Mouse (Mus musculus) mesoderm, embryonic 11.5 days (tissue): ENCODE measurements at regions not wholly inside any gene's neighbourhood (a gene's known extent, or its start where the extent isn't known, plus 50 kb on each side); places are given as distances from the start of the nearest gene placed in this dataset.

Experiments used
- DNase-seq: peaks from one replicate; pipeline ENCODE4 v3.0.0-alpha.2; 2012; ENCODE audit warnings: low read depth, low spot score

DNA sequence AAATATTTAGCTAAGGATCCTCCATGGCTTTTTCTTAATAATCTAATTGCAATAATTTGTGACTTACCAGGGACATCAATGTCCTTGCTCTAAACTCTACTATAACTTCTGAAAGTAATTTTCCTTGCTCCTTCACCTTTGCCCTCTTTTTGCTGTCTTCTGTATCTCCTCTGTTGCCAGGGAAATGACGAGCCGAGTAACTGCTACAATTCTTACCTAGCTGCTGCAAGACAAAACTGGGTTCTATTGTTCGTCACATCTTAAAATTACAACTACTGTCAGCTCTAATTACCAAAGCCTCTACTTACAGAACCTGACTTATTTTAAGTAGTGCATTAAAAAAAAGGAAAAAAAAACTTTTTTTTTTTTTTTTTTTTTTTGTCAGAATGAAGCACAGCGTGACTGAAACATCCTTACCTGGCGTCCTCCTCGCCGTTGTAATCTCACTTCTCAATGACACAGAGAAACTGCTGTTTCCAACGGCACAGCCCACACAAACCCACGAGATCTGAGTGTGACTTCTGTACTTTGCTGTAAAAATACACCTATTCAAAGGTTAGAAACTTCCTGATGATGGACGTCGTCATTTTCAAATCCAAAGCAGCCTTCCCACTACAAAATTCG is 389.4 kb downstream of the Plk2 start:
- DNase-seq: no peak

DNA sequence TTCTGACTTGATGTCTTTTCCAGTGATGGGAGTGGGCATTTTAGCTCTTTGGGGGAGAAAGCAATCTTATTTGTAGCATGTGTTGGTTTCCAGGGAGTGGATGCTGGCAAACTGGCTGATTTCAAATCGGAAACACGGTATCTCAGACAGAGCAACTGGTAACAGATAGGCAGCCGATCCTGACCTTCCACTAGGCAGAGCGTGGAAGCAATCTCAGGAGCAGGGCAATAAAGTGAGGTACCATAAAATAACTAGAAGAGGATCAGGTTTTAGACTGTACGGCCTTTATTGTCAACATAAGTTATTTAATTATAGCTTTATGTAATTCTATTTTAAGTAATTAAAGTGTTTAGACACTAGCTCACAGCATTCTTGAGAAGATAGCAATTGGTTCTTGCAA is 390.0 kb downstream of the Plk2 start:
- DNase-seq: no peak

DNA sequence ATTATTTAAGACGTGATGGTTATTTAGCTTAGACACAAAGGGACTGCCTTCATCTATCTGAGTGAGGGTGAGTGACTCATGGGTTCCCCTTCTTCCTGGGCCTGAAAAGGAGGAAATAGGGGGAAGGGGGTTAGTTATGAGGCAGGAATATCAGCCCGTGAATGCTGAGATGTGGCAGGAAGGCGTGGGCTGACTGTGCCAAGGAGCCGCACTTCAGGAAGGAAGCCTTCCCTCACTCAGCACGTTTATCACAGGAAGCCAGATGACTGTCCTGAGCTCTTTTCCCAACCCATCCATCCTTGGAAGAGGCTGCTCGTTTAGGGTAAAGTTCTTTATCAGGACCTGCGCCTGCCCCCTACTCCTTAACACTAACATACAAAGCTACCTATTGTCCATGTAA is 403.5 kb downstream of the Plk2 start:
- DNase-seq: no peak

DNA sequence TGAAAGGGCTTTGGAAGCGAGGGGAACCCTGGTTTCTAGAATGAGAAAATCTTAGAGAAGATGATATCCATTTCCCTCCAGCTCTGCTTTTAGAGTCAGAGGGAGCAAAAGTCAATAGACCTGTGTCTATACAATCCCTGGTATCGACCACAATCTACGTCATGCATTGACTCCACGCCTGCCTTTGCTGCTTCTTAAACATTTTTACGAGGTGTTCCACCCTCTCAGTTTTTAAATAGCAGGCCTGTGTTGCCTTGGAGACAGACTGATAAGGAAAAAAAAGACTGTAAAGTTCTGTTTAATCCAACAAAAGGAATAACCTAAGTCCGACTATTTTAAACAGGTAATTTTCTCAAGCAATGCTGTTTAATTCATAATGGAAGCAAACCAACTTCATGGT is 408.0 kb downstream of the Plk2 start:
- no peak for DNase-seq

DNA sequence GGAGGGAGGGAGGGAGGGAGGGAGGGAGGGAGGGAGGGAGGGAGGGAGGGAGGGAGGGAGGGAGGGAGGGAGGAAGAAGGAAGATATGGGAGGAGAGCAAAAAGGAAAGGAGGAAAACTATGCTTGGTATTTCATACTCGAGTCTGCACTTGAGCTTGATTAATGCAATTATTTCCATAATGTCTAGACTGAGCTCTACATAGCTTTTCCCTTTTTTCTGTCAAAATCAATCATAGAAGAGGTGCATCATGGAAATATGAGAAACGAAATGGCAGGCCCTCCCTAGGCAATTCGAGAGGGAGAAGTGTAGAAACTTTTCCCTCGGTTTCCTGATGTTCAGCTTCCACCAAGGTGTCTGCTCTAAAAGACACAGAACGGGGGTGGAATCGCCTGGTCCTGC is 417.6 kb downstream of the Plk2 start:
- DNase-seq: no peak

DNA sequence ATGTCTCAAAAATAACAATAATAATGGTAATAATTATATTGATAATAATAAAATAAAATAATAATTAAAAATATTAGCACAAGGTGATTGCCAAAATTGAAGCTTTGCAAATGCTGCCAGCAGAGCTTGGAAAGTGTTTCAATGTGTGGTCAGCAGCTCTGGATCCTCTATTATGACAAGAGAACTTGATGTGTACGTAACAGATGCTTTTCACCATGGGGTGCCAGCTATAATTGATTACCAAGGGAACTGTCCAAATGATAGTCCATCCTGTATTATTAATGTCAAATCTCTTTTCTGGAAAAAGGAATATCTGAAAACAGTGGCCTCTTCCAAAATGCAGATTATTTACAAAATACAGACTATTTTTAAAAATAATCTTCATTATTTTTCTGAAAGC is 419.2 kb downstream of the Plk2 start:
- no peak for DNase-seq

DNA sequence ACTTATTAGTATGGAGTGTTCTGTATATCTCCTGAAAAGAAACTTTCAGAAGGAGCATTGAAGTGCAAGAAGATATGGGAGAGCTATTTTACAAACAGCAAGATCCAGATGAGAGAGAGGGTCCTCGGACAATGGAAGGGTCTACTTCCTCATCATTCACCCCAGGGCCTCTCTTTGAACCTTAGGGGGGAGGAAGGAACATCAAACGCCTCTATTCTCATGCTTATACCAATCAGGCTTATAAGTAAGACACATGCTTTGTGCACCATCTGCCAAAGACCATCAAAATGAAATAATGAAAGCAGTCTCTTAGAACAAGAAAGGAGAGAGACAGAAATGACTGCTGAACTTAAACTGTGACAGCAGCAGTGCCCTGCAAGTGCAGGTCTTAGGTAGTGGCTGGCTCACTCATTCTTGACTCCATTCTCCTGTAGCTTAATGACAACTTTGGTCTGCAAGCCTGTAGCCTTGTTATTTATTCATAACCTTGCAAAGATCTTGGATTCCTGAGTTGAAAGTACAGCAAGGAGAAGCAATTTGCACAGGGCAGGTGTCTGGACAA is 424.5 kb downstream of the Plk2 start:
- no peak for DNase-seq

DNA sequence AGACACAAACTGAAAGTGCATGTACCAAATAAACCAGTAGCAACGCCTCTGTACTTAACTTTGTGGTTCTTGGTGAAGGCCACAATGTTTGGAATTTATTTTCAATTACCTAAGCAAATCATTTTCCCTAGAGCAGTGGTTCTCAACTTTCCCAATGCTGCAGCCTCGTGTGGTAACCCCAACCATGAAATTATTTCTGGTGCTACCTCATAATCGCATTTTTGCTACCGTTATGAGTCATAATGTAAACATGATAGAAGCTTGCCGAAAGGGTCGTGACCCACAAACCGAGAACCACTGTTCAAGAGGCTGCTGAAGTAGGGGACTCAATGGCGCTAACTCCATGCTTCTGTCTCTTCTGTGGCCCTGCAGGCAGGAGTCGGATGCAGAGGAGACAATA is 429.9 kb upstream of the Actbl2 start:
- no peak for DNase-seq

DNA sequence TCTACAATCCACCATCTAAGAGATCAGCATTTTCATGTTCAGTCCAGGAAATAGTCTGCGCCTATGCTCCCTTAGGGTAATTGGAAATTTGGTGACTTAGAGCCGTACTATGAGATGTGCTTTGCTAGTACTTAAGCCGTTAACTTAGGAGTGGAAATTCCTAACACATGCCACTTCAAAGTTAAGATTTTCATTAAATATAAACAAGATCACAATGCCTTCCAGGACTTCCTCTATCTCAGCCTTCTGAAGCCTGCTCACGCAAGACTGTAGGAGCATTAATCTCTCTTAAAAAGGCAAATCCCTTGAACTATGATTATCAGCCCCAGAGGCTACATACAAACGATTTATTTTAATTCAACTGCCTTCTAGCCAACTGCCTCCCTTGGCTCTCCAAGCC is 422.4 kb upstream of the Actbl2 start:
- DNase-seq: no peak

DNA sequence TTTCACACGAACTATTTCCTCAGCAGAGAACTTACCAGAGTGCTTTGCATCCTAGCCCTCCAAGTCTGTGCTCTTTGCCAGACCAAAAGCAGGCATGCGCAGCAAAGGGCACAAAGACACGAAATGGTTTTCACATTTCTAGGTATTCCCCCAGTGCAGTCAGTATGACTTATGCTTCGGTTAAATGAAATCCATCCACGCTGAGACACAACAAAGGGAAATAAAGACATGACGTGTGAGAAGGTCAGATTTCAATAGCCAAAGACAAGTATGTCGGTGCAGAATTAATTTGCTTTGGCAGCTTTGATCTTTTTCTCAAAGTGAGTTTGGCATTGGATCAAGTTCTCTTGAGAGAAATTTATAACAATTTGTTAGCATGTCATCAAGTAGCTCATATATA is 417.9 kb upstream of the Actbl2 start:
- DNase-seq: peak; percentile 69

DNA sequence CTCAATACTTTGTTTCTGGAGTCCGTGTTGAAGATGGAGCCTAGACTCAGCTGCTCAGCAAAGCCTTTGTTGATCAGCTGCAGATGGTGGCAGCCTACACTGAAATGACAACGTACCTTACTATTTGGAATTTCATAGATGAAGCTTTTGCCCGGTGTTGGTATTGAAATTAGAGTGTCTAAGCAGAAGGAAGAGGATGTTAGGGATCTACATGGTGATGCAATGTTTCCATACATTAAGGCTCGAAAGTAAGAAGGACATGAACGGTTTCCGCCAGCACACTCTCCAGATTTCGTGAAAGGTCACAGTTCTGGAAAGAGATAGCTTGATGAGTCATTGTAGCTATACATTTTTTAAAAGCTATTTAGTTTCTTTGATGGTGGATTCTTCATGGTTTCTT is 412.9 kb upstream of the Actbl2 start:
- no peak for DNase-seq

DNA sequence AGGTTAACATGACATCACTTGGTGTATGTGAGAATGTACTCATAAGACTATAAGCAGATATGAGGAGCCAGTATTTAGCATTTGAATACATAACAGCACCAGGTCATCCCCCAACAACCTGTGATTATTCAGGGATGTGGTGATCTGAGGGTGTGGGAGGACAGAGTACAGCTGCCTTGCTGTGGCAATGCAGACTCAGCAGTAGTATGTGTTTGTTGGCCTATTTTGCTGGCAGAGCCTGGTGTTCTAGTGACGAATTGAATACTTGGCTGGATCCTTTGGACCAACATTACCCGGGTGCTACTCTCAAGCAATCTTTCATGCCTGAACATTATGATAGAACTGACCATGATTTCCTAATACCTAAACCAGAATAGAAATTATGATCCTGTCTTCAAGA is 409.1 kb upstream of the Actbl2 start:
- DNase-seq: no peak

DNA sequence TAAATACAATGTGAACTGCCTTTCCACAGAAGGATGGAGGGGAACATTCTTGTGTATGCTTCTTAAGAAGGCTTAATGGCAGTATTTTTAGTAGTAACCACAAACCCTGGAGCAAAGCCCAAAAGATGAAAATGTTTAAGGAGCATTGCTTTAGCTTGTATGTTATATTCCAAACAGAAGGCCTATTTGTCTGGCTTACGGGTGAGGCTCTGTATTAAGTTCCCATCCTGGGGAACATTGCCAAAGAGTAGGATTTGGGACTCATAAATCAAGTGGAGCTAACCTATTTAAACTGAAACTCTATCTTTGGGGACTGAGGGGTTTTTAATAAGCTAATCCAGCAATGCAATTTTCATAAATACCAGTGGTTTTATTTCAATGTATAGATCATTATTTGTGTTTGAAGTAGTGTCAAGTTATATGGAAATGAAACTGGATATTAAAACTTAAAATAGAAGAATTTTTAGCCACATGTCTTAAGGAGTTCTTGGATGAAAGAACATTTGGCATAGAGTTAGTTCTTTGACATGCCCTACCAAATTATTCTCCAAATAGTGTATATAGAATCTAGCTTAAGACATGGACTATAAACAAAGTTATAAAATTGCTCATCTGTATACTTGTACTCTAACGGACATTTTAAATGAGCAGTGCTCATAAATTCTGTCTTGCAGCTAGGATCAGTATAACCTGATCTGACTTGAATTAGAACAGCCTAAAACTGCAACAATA is 401.7 kb upstream of the Actbl2 start:
- DNase-seq: peak; percentile 17

DNA sequence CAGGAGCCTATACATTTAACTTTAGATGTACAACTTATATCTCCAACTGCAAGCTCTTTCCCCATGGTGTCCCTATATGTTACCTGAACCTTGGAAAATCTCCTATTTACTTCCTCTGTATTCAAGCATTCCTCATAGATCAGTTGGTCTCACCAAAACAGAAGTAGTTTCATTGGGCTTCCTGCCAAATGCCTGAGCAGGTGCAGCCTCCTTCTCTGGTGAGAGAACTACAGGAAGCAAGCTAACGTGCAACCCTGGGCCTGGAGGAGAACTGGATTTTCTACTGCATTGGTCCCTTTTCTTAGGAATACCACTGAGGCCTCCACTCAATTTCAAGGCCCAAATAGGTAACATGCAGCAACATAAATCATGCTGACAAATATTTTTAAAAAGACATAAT is 400.6 kb upstream of the Actbl2 start:
- DNase-seq: no peak

DNA sequence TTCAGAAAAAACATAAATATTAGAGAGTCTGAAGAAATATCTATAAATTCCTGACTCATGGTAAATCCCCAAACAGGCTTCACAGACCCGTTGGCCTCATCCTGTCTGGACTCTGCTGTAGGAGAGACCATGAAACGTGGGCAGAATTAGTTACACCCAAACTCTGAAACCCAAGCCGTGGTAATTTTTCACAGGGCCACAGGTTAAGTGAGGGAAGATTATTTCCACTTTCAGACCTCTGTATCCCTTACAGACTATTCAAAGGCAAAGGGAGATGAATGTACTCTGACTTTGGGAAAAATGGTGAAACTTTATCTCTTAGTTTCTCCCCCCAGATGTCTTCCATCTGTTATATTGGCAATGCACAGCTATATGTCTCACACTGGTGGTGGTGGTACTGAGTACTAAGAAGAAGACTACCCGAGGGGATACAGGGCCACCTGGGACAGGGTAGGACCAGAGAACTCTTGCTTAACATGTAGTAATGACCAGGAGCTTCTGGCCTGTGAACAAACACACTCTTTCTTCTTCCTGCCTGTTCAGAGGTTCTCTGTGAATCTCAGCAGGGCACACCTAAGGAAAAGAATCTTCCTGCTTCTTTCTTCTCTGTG is 388.8 kb upstream of the Actbl2 start:
- peak; percentile 48 for DNase-seq

DNA sequence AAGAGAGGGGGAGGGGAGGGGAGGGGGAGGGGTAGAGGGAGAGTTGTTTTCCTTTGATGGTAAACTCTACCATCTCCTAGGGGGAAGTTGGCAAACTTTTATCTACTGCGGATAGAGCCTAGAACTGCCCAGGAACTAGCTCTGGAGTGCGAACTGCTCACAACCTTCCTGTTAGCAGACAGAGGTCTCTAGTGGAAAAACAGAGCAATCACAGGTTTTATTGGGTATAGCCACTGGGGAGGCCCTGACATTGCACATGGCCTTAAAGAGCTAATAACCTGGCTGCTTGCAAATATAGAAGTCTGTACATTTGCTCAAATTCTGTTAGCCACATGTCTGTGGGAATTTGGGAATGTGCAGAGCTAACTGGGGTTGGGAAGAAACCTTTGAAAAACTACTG is 388.1 kb upstream of the Actbl2 start:
- no peak for DNase-seq

DNA sequence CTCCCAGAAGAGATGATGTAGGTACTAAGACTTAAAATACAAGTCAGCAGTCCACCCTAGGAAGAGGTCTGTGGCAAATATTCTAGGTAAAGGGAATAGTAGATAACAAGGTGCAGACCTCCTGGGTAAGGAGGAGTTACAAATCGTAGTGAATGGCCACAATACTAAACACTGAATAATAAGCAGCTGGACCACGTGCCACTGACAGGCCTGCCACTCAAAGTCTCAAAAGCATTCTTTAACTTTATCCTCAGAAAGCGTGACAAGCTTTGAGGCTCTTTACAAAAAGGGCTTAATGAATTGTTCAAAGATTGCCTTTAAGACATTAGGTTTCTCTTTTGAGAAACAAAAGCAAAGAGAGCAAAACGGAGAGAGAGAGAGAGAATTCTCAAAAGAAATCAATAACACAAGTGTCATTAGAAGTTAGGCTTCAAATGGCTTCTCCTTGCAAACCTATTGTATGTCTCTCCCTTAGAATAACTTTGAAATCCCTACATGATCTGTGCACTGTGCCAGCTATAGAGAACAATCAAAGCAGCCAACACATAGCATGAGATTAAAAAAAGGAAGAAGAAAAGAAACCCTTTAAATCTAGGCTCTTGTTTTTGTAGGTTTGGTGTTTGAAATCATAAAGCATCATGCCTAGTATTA is 383.6 kb upstream of the Actbl2 start:
- no peak for DNase-seq

DNA sequence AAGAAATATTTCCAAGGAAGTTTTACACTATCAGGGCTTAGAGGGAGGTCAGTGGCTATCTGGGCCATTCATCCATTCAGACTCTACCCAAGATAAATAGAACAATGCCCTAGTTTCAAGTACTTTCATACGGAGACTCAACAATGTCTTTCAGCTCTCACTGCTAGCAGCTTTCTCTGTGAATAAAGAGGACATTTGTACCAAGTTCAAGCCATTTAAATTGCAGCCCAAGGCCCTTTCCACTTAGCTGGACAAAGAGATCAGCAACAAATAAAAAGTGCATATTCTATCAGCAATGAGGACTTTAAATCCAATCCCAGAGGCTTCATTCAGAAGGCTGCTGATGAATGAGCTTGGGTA is 383.1 kb upstream of the Actbl2 start:
- DNase-seq: no peak

DNA sequence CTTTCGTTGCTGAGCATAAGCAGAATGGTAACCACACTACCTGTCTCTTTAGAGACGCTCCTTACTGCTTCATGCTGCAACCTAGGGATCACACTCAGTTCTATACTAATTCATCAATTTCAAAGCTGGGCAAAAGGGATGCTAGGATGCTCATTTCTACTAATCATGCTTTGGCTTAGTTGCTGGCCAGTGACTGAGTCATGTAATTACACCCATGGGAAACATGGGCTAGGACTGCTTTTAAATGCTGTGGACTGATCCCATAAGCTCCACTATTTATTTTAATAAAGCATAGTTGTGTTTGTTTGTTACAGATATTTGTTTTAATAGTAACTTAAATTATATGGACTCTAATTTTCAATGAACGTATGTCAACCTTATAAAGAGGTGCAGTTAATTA is 373.2 kb upstream of the Actbl2 start:
- DNase-seq: no peak

DNA sequence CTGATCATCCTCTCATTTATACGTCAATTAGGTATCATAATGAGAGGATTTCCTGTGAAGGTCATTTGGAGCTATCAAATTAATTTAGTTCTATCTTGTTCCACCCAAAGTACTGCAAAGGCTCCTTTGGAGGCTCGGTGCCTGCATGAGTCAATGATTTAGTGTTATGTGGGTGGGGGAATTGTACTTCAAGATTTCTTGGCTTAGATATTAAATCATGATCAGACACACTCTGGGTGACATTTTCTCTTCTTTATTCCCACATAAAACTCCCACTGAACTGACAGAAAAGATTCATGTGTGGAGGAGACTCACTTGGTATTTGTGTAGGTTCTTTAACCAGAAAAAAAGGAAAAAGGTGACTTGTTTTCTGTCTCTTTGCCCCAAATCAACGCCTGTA is 372.6 kb upstream of the Actbl2 start:
- no peak for DNase-seq

DNA sequence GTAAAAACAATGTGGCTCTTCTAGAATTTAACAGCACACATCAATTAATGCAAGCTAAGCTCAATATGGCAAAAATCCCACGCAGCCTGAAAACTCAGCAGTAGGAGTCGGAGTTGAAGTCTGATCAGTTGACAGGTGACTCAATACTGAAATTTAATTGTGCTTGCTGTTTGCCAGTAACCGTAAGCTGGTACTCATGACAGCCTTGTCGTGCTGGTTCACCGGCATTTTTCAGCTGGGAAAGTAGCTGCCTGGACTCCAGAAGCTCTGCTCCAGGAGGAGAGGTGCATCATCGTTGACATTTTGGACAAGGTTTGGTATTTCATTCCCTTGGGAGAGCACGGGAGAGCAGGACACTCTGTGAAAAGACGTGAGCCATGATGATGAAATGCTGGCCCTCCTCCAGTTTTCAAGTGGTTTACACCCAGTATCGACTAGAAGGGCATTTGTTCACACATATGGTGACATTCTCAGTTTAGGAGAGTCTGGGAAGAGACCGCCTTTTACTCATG is 372.1 kb upstream of the Actbl2 start:
- DNase-seq: no peak

DNA sequence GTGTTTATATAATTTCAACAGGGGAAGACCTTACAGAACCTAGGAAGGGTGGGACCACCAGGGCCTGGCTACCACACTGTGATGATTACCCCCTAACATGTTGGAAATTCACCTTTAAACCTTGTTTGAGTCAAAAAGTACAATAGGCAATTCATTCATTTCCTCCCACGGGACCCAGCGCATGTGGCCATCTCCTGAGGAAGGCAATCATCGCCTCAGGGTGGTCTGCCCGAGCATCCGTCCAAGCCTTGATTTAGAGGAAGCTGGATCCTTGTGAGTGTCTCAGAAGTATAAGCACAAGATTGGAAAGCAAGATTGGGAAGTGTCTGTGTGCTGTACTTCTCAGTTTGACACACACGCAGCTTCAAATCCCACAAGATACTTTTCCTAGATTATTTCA is 360.9 kb upstream of the Actbl2 start:
- DNase-seq: no peak
